Mouse (Mus musculus) testis, adult 2 months (tissue): Measurements from ENCODE around the gene Rbm33.

ENCODE experiments used
- CTCF ChIP-seq: fragments of 200-500 bp; IDR thresholded peaks from 2 replicates; pipeline ENCODE4 v1.5.1; 2012; ENCODE audit warnings: low read depth, mild to moderate bottlenecking, inconsistent platforms, low read length, moderate library complexity; ENCODE audit not compliant: control insufficient read depth, insufficient read depth, insufficient replicate concordance
- POLR2A ChIP-seq: fragments of 200-500 bp; IDR thresholded peaks from 2 replicates; pipeline ENCODE4 v1.6.1; 2012; ENCODE audit warnings: low read depth, mild to moderate bottlenecking, inconsistent platforms, low read length, moderate library complexity; ENCODE audit not compliant: control insufficient read depth

GRCm38 (mm10) chr5:28372172-28372664 lies 55.3 kb downstream of the Rbm33 start:
- TF ChIP-seq POLR2A (no peak), CTCF (no peak)
